8 mouse cellular contexts compared by ENCODE assay signal in the genomic region with DNA sequence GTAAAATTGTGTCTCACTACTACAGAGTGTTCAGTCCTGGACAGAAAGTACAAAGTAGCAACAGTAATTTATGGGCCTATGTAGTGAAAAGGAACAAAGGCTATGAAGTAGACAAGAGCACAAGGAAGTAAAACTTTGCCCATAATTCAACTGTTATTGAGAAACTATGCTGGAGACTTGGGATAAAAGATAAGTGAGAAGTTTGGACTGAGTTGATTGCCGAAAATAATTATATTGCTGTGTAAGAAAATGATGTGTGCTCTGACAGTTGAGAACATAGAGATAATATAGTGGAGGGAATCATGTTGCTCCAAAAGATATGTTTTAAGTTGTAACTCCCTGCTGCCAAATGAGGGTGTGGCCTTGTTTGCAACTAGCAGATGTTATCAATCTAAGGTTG. TPM values are rescaled to one million over a fixed set of nuclear protein-coding genes. Genes with fewer than 3 reads are reported as not detected.
DNase-seq lines count a peak whose midpoint lies in the region; ATAC-seq and TF ChIP-seq lines count a peak whose summit lies in the region.

No protein-coding gene starts in this region.

- intact Hi-C loops in heart, postnatal 14 days (cut with DNase I), result loop anchor here (10.0 kb wide), 1 partner anchor 284 kb away; no protein-coding TSS in a partner anchor

- peaks cover 20% of the 10 kb centered on the region for H3K4me1 ChIP-seq in heart, embryonic 13.5 days
- H3K4me1 ChIP-seq in G1E (ENCODE audit: insufficient read depth, low read depth, low read length), result peaks cover 66% of the 10 kb centered on the region
- peaks cover 21% of the 10 kb centered on the region for H3K4me1 ChIP-seq in hindbrain, embryonic 13.5 days (replicated peaks)
- H3K4me1 ChIP-seq in midbrain, embryonic 10.5 days, result peaks cover 16% of the 10 kb centered on the region

- WGBS in heart, embryonic 13.5 days, result 67% methylated on average over 1 of the region's 1 CpGs
- 85% methylated on average over 1 of the region's 1 CpGs for WGBS in hindbrain, embryonic 13.5 days
- WGBS in midbrain, embryonic 10.5 days, result 83% methylated on average over 1 of the region's 1 CpGs

- DNase-seq in heart, postnatal 14 days, result no peak
- DNase-seq in G1E (ENCODE audit: low spot score), result no peak
- DNase-seq in midbrain, embryonic 10.5 days (ENCODE audit: low spot score), result no peak
- no peak for DNase-seq in right cerebral cortex, postnatal 14 days
- no peak for DNase-seq in frontal cortex, postnatal 36 days (ENCODE audit: low spot score in 2 of 2)
- DNase-seq in frontal cortex, postnatal 10 days (ENCODE audit: low spot score in 2 of 2), result no peak

- peak overlapping the region; percentile 82 for H3K4me2 ChIP-seq in heart, embryonic 13.5 days
- peak overlapping the region; percentile 53 for H3K4me2 ChIP-seq in hindbrain, embryonic 13.5 days

- H3K9me3 ChIP-seq in heart, embryonic 13.5 days, result no peaks in the 10 kb centered on the region
- no peaks in the 10 kb centered on the region for H3K9me3 ChIP-seq in G1E (replicated peaks)
- no peaks in the 10 kb centered on the region for H3K9me3 ChIP-seq in hindbrain, embryonic 13.5 days
- H3K9me3 ChIP-seq in midbrain, embryonic 10.5 days (replicated peaks), result no peaks in the 10 kb centered on the region

- no peak for ATAC-seq in heart, embryonic 13.5 days (ENCODE audit: extremely low read depth, insufficient number of reproducible peaks, low FRiP score, low TSS enrichment)
- peak; percentile 1 for ATAC-seq in G1E (ENCODE audit: extremely low read depth, insufficient number of reproducible peaks, low FRiP score, poor library complexity, severe bottlenecking)
- no peak for ATAC-seq in hindbrain, embryonic 13.5 days (ENCODE audit: low FRiP score)

- peak overlapping the region; percentile 93 for H3K27ac ChIP-seq in heart, embryonic 13.5 days (replicated peaks)
- H3K27ac ChIP-seq in hindbrain, embryonic 13.5 days, result no peak overlapping the region
- H3K27ac ChIP-seq in midbrain, embryonic 10.5 days (replicated peaks), result peak overlapping the region; percentile 96

- H3K36me3 ChIP-seq in heart, embryonic 13.5 days, result 0 out of 2 replicates have a peak, but pooled peaks cover 11% of the 10 kb centered on the region
- H3K36me3 ChIP-seq in G1E (replicated peaks), result peaks cover 31% of the 10 kb centered on the region
- H3K36me3 ChIP-seq in hindbrain, embryonic 13.5 days, result no peaks in the 10 kb centered on the region
- no peaks in the 10 kb centered on the region for H3K36me3 ChIP-seq in midbrain, embryonic 10.5 days

- H3K27me3 ChIP-seq in heart, embryonic 13.5 days (replicated peaks), result no peaks in the 10 kb centered on the region
- no peaks in the 10 kb centered on the region for H3K27me3 ChIP-seq in G1E (ENCODE audit: insufficient read depth, low read length)
- H3K27me3 ChIP-seq in hindbrain, embryonic 13.5 days, result no peaks in the 10 kb centered on the region
- no peaks in the 10 kb centered on the region for H3K27me3 ChIP-seq in midbrain, embryonic 10.5 days (ENCODE audit: low read depth, poor library complexity, severe bottlenecking)

- H3K9ac ChIP-seq in heart, embryonic 13.5 days, result peak overlapping the region; percentile 94
- H3K9ac ChIP-seq in hindbrain, embryonic 13.5 days, result peak overlapping the region; percentile 87; the same call in 1 of the 2 replicates

- peak overlapping the region; percentile 81 for H3K4me3 ChIP-seq in heart, embryonic 13.5 days
- H3K4me3 ChIP-seq in G1E (ENCODE audit: low read depth, low read length), result peak overlapping the region; percentile 86
- peak overlapping the region; percentile 57 for H3K4me3 ChIP-seq in hindbrain, embryonic 13.5 days
- peak overlapping the region; percentile 82 for H3K4me3 ChIP-seq in midbrain, embryonic 10.5 days

- no peak for TF ChIP-seq CTCF in G1E (IDR thresholded peaks at IDR 0.05; ENCODE audit: low read depth, low read length)

RNA-seq across cellular contexts. Expression of a gene that starts 1.2 kb away (rescaled TPM):
- polyA plus RNA-seq in heart, embryonic 13.5 days (2015; fragmentation: Nextera tagmentation; extraction: Ambion mirVana), result 71.0 and 80.2 TPM in 2 replicates
- 10 to 100 TPM; 31.5 to 33.1 TPM for total RNA-seq in heart, postnatal 14 days (2021)
- 36.8 and 44.3 TPM in 2 replicates for total RNA-seq in G1E (2014; fragmentation: Nextera tagmentation)
- total RNA-seq in G1E (2017), result 121 and 129 TPM in 2 replicates
- polyA plus RNA-seq in G1E (2012), result 6.1 and 10.4 TPM in 2 replicates
- 88.1 and 93.8 TPM in 2 replicates for polyA plus RNA-seq in hindbrain, embryonic 13.5 days (2015; fragmentation: Nextera tagmentation; extraction: Ambion mirVana)
- polyA plus RNA-seq in midbrain, embryonic 10.5 days (2016; fragmentation: Nextera tagmentation; extraction: Ambion mirVana), result 65.6 and 73.6 TPM in 2 replicates
